Mouse (Mus musculus) intestine, embryonic 15.5 days (tissue): ENCODE results near the gene Fam19a2. TPM values are rescaled to one million over a fixed set of nuclear protein-coding genes. Genes with fewer than 3 reads are reported as not detected.

ENCODE experiments used
- ATAC-seq: fragments of 200-750 bp; cut with Nextera tagmentation; 2 replicates; pipeline ENCODE4 v1.8.0; 2017; ENCODE audit warnings: moderate TSS enrichment, moderate library complexity
- H3K27ac ChIP-seq: fragments of 300-500 bp; sonication (generic); 2 replicates; pipeline ENCODE4 v1.5.1; 2015; ENCODE audit warnings: mild to moderate bottlenecking, inconsistent platforms
- H3K27me3 ChIP-seq: fragments of 300-500 bp; sonication (generic); replicated peaks from 2 replicates; pipeline ENCODE4 v1.6.1; 2015; ENCODE audit warnings: inconsistent platforms
- H3K36me3 ChIP-seq: fragments of 300-500 bp; sonication (generic); 2 replicates; pipeline ENCODE4 v1.6.1; 2015; ENCODE audit warnings: inconsistent platforms
- H3K4me1 ChIP-seq: fragments of 300-500 bp; sonication (generic); replicated peaks from 2 replicates; pipeline ENCODE4 v1.6.1; 2015; ENCODE audit warnings: inconsistent platforms
- H3K4me2 ChIP-seq: fragments of 300-500 bp; sonication (generic); replicated peaks from 2 replicates; pipeline ENCODE4 v1.6.1; 2015; ENCODE audit warnings: mild to moderate bottlenecking, inconsistent platforms
- H3K4me3 ChIP-seq: fragments of 300-500 bp; sonication (generic); replicated peaks from 2 replicates; pipeline ENCODE4 v1.5.1; 2015; ENCODE audit warnings: inconsistent platforms
- H3K9ac ChIP-seq: fragments of 300-500 bp; sonication (generic); 2 replicates; pipeline ENCODE4 v1.6.1; 2015; ENCODE audit warnings: inconsistent platforms
- H3K9me3 ChIP-seq: fragments of 300-500 bp; sonication (generic); 2 replicates; pipeline ENCODE4 v1.6.1; 2016; ENCODE audit warnings: inconsistent platforms
- WGBS: fragments of 180-500 bp; shearing (Covaris S2); methylation state at CpG from one replicate; pipeline ENCODE4 v1.1.7; 2015; 5-methylcytosine and 5-hydroxymethylcytosine counted together
- polyA plus RNA-seq: library from polyadenylated mRNA; unstranded; fragments of >200 nt; fragmentation: Nextera tagmentation; extraction: Ambion mirVana; gene quantifications from 2 replicates; pipeline ENCODE4 v1.2.1, GENCODE M21; 2015

Gene Fam19a2
- 2.3 and 2.8 TPM in 2 replicates for polyA plus RNA-seq

- H3K9ac ChIP-seq: peak within 1 kb of the TSS; percentile 39; the same call in 1 of the 2 replicates
- ATAC-seq: peak; percentile 46; the same call in 1 of the 2 replicates
- WGBS: under 1% methylated on average over 12 of the region's 12 CpGs
These were observed at the start of gene Fam19a2 for GRCm38 (mm10) chr10:123263876-123264309. TSS of gene Fam19a2 (plus strand) at chr10:123263996.

GRCm38 (mm10) chr10:123222785-123223184 is 41.0 kb upstream of the Fam19a2 start:
- no peaks in the 10 kb centered on the region for H3K36me3 ChIP-seq
- no peak overlapping the region for H3K4me2 ChIP-seq
- 89% methylated on average over 5 of the region's 5 CpGs for WGBS
- no peak overlapping the region for H3K4me3 ChIP-seq
- no peak for ATAC-seq
- H3K27me3 ChIP-seq: no peaks in the 10 kb centered on the region
- no peaks in the 10 kb centered on the region for H3K9me3 ChIP-seq
- H3K9ac ChIP-seq: no peak overlapping the region
- no peaks in the 10 kb centered on the region for H3K4me1 ChIP-seq
- H3K27ac ChIP-seq: no peak overlapping the region

More at GRCm38 (mm10) chr10:123263876-123264309, at the start of gene Fam19a2:
- Histone ChIP-seq H3K4me2 (peak within 1 kb of the TSS; percentile 99), H3K27ac (no peak within 1 kb of the TSS), H3K9me3 (no peaks in the 10 kb centered on the region), H3K27me3 (peaks cover 12% of the 10 kb centered on the region), H3K4me1 (peaks cover 12% of the 10 kb centered on the region), H3K4me3 (peak within 1 kb of the TSS; percentile 60), H3K36me3 (no peaks in the 10 kb centered on the region)

GRCm38 (mm10) chr10:123229420-123229819 is 34.4 kb upstream of the Fam19a2 start:
- no peak for ATAC-seq
- Histone ChIP-seq H3K4me1 (no peaks in the 10 kb centered on the region), H3K9ac (no peak overlapping the region), H3K27me3 (no peaks in the 10 kb centered on the region), H3K36me3 (no peaks in the 10 kb centered on the region), H3K4me3 (no peak overlapping the region), H3K4me2 (no peak overlapping the region), H3K9me3 (no peaks in the 10 kb centered on the region), H3K27ac (no peak overlapping the region)
- WGBS: 91% methylated on average over 5 of the region's 5 CpGs

DNA sequence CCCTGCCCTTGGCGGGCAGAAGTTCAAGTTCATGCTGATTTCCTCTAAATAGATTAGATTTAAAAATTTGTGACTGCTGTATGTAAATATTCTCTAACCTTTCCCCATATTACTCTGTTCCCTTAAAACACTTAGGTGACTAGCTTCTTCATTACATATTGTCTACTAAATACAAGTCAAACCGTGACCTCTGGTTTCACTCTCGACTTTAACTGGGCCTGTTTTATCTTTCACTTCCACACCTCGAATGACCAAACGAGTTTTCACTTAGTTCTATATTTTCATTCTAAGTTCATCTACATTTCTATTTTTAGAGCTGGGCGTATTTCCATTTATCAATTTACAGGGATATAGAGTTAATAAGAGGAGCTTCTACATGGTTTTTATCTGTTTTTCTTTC is 15.7 kb upstream of the Fam19a2 start:
- no peak for ATAC-seq
- no peak overlapping the region for H3K9ac ChIP-seq
- no peaks in the 10 kb centered on the region for H3K4me1 ChIP-seq
- WGBS: 80% methylated on average over 6 of the region's 6 CpGs
- no peak overlapping the region for H3K4me2 ChIP-seq
- H3K36me3 ChIP-seq: no peaks in the 10 kb centered on the region
- no peaks in the 10 kb centered on the region for H3K9me3 ChIP-seq
- H3K27me3 ChIP-seq: no peaks in the 10 kb centered on the region
- H3K4me3 ChIP-seq: no peak overlapping the region
- no peak overlapping the region for H3K27ac ChIP-seq

DNA sequence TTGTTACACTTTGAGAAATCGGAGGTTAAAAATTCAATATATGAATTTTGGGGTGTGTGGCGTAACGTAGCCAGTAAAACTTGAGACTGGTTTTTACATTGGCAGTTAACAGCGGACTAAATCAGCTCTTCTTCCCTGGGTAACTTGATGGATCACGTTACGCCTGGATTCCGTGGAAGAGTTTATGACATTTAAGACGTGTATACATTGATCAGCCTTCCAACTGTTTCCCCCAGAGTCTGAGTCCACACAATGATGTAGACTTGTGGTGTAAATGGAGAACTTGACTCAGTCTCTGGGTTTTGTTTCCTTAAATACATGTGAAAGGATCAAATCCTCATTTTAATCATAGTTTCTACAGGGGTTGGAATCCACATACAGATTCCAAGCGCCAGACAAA is 11.9 kb upstream of the Fam19a2 start:
- Histone ChIP-seq H3K4me2 (no peak overlapping the region), H3K27ac (no peak overlapping the region), H3K9me3 (no peaks in the 10 kb centered on the region), H3K4me1 (no peaks in the 10 kb centered on the region), H3K27me3 (no peaks in the 10 kb centered on the region), H3K9ac (no peak overlapping the region), H3K36me3 (no peaks in the 10 kb centered on the region), H3K4me3 (no peak overlapping the region)
- 76% methylated on average over 9 of the region's 9 CpGs for WGBS
- no peak for ATAC-seq

GRCm38 (mm10) chr10:123254299-123254698 is 9.5 kb upstream of the Fam19a2 start:
- Histone ChIP-seq H3K4me2 (no peak overlapping the region), H3K36me3 (no peaks in the 10 kb centered on the region), H3K9ac (no peak overlapping the region), H3K27ac (no peak overlapping the region), H3K4me1 (no peaks in the 10 kb centered on the region), H3K4me3 (no peak overlapping the region), H3K27me3 (no peaks in the 10 kb centered on the region), H3K9me3 (no peaks in the 10 kb centered on the region)
- 31% methylated on average over 5 of the region's 5 CpGs for WGBS
- ATAC-seq: no peak

GRCm38 (mm10) chr10:123255674-123256348 is 8.0 kb upstream of the Fam19a2 start:
- no peak overlapping the region for H3K9ac ChIP-seq
- H3K27me3 ChIP-seq: no peaks in the 10 kb centered on the region
- H3K36me3 ChIP-seq: no peaks in the 10 kb centered on the region
- H3K4me1 ChIP-seq: no peaks in the 10 kb centered on the region
- H3K9me3 ChIP-seq: no peaks in the 10 kb centered on the region
- WGBS: 79% methylated on average over 7 of the region's 7 CpGs
- no peak overlapping the region for H3K4me2 ChIP-seq
- H3K4me3 ChIP-seq: no peak overlapping the region
- no peak for ATAC-seq
- no peak overlapping the region for H3K27ac ChIP-seq

DNA sequence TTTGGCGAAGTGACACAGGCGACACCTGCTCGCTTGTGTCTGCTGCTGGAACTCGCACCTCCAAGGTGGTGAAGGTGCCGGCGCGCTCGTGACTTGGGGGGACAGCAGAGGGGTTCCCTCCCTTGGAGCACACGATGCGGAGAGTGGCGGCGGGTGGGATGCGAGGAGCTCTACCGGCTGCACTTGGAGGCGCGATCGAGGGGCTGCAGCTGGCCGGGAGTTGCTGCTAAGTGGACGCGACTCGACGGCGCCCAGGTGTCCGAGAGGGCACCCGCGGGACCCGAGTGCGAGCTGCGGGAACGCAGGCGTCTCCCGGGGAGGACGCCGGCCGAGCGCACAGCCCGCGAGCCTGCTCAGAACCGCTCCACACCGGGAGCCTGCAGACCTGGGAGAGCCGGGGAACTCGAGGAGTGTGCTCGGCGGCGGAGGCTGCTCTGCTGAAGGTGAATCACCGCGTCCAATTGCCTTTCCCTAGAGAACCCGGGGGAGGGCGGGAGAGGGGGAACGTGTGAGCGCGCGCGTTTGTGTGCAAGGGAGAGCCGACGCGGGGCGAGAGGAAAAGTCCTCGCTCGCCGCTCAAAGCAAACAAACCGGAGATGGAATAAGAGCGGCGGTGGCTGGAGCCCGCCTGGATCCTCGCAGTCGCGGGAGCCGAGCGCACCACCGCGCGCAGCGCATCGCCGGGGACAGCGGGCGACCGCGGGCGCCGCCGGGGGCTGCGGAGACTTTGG is 830 bp downstream of the Fam19a2 start:
- H3K4me2 ChIP-seq: peak overlapping the region; percentile 99
- no peaks in the 10 kb centered on the region for H3K9me3 ChIP-seq
- H3K27ac ChIP-seq: no peak overlapping the region
- peaks cover 12% of the 10 kb centered on the region for H3K4me1 ChIP-seq
- no peaks in the 10 kb centered on the region for H3K36me3 ChIP-seq
- ATAC-seq: peak; percentile 85
- under 1% methylated on average over 84 of the region's 84 CpGs for WGBS
- peaks cover 12% of the 10 kb centered on the region for H3K27me3 ChIP-seq
- H3K9ac ChIP-seq: peak overlapping the region; percentile 39
- peak overlapping the region; percentile 60 for H3K4me3 ChIP-seq

DNA sequence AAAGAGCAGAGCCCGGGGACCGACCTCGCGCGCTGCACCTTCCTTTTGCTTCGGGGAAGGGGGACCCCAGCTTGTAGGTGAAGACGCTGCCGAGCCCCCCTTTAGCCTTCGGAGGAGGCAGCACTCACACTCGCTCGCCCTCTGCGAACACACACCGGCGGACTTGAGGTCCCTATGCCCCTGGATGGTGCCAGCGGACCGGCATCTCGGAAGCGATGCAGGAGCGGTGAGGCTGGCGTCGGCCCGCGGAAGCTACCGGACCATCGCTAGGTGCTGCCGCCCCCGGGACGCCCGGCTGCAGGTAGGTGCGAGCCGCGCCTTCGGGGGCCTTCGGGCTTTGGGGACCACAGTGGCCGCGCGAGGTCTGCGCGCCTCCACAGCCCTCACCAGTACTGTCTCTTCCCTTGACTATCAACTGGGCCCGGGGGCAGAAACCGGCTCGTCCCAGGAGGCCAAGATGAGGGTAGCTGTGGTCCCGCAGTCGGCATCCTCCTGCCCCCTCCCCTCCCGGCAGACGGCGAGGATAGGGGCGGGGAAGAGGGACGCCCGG is 1.5 kb downstream of the Fam19a2 start:
- H3K9me3 ChIP-seq: no peaks in the 10 kb centered on the region
- H3K4me3 ChIP-seq: peak overlapping the region; percentile 60
- H3K36me3 ChIP-seq: no peaks in the 10 kb centered on the region
- peaks cover 12% of the 10 kb centered on the region for H3K27me3 ChIP-seq
- H3K9ac ChIP-seq: peak overlapping the region; percentile 39
- peak overlapping the region; percentile 99 for H3K4me2 ChIP-seq
- ATAC-seq: peak; percentile 40
- H3K27ac ChIP-seq: no peak overlapping the region
- H3K4me1 ChIP-seq: peaks cover 12% of the 10 kb centered on the region
- under 1% methylated on average over 50 of the region's 50 CpGs for WGBS

DNA sequence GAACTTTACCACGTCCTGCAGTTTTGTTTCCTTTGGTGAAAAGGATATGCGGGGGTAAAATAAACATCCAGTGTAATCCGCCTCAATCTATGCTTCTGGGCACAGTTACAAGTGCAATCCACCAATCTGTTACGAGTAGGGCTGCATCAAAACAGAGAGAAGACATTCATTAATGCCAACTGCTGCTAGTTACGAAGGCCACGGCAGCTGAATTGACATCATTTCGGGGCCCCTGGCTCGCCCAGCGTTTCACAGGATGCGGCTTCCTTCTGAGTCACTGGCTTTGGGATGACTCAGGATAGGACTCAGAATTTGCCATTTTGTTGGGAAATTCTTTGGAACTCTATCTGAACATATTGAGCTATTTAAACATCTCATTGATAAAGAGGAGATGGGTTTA is 4.8 kb downstream of the Fam19a2 start:
- no peak overlapping the region for H3K27ac ChIP-seq
- no peak overlapping the region for H3K9ac ChIP-seq
- WGBS: 80% methylated on average over 10 of the region's 10 CpGs
- no peaks in the 10 kb centered on the region for H3K36me3 ChIP-seq
- H3K4me1 ChIP-seq: peaks cover 12% of the 10 kb centered on the region
- no peak overlapping the region for H3K4me2 ChIP-seq
- H3K27me3 ChIP-seq: peaks cover 12% of the 10 kb centered on the region
- no peak for ATAC-seq
- no peak overlapping the region for H3K4me3 ChIP-seq
- H3K9me3 ChIP-seq: no peaks in the 10 kb centered on the region

- Histone ChIP-seq H3K4me2 (no peak overlapping the region; the same call in 1 of the 2 replicates), H3K9me3 (no peaks in the 10 kb centered on the region), H3K27ac (no peak overlapping the region), H3K36me3 (no peaks in the 10 kb centered on the region), H3K27me3 (no peaks in the 10 kb centered on the region), H3K4me3 (no peak overlapping the region), H3K9ac (no peak overlapping the region), H3K4me1 (no peaks in the 10 kb centered on the region)
- WGBS: 54% methylated on average over 11 of the region's 11 CpGs
- ATAC-seq: no peak
These were observed 10.8 kb downstream of the Fam19a2 start for GRCm38 (mm10) chr10:123274554-123274953.

DNA sequence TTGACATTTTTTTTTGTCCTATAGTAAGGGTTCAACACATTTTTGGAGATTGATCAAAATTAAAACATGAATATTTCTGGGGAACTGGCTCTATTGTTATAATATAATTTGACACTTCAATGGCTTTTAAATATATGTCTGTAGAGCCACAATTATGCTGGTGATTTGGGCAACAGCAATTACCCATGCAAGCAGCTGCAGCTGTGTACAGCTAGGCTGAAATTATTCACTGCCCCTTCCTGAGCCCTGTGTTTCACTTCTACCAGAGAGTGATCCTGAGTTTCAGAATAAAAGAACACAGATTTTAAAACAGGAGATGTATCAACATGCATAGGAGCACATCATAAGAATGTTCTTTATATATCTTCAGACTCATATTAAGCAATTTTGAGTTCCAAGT is 43.5 kb downstream of the Fam19a2 start:
- H3K27me3 ChIP-seq: no peaks in the 10 kb centered on the region
- no peak overlapping the region for H3K9ac ChIP-seq
- H3K4me1 ChIP-seq: no peaks in the 10 kb centered on the region
- H3K4me3 ChIP-seq: no peak overlapping the region
- no peaks in the 10 kb centered on the region for H3K36me3 ChIP-seq
- no peak for ATAC-seq
- no peak overlapping the region for H3K4me2 ChIP-seq
- H3K27ac ChIP-seq: no peak overlapping the region
- no peaks in the 10 kb centered on the region for H3K9me3 ChIP-seq
